Mouse (Mus musculus) cerebellum, postnatal 4 days (tissue): ENCODE measurements around the gene Asah2.
"Not testable (repeated sequence)": the region's sequence is repeated elsewhere in the genome, so short reads cannot be mapped to it uniquely, and the experiment has no call there.

Source experiments
- DNase-seq, 2 experiments: peaks; one replicate each; pipeline ENCODE4 v3.0.0; 2022; ENCODE audit warnings: low spot score in 2 of 2, mixed read lengths in 1 of 2

Asah2 gene

GRCm38 (mm10) chr19:32102976-32103300 is 5.1 kb downstream of the Asah2 start:
- no peak for DNase-seq

GRCm38 (mm10) chr19:32102294-32102975 is 5.6 kb downstream of the Asah2 start:
- DNase-seq = no peak

GRCm38 (mm10) chr19:32098582-32098981 is 9.4 kb downstream of the Asah2 start:
- no peak for DNase-seq

- no peak for DNase-seq
These were observed 15.7 kb downstream of the Asah2 start for GRCm38 (mm10) chr19:32092358-32092757.

GRCm38 (mm10) chr19:32090804-32091203 is 17.2 kb downstream of the Asah2 start:
- DNase-seq = no peak

- no peak for DNase-seq
These were observed 19.4 kb downstream of the Asah2 start for GRCm38 (mm10) chr19:32088570-32088969.

- DNase-seq = no peak
These were observed 20.1 kb downstream of the Asah2 start for GRCm38 (mm10) chr19:32087736-32088470.

- DNase-seq = not testable (repeated sequence)
These were observed 23.2 kb downstream of the Asah2 start for GRCm38 (mm10) chr19:32084813-32085212.

GRCm38 (mm10) chr19:32070340-32070739 is 37.7 kb downstream of the Asah2 start:
- DNase-seq = no peak

GRCm38 (mm10) chr19:32069598-32069997 is 38.4 kb downstream of the Asah2 start:
- DNase-seq = no peak

- DNase-seq = no peak
These were observed 40.3 kb downstream of the Asah2 start for GRCm38 (mm10) chr19:32067669-32068068.

GRCm38 (mm10) chr19:32061294-32061693 is 46.7 kb downstream of the Asah2 start:
- DNase-seq = no peak

- no peak for DNase-seq
These were observed 51.8 kb downstream of the Asah2 start for GRCm38 (mm10) chr19:32056252-32056651.

- DNase-seq = no peak
These were observed 52.3 kb downstream of the Asah2 start for GRCm38 (mm10) chr19:32055725-32056124.

GRCm38 (mm10) chr19:32051251-32051650 is 56.8 kb downstream of the Asah2 start:
- no peak for DNase-seq

GRCm38 (mm10) chr19:32032881-32033280 is 75.1 kb downstream of the Asah2 start:
- no peak for DNase-seq

- DNase-seq = peak in 1 of 2 experiments; percentile 22
These were observed 77.6 kb downstream of the Asah2 start for GRCm38 (mm10) chr19:32030430-32030829.

GRCm38 (mm10) chr19:32025443-32025842 is 82.6 kb downstream of the Asah2 start:
- DNase-seq = no peak

- DNase-seq = no peak
These were observed 88.3 kb downstream of the Asah2 start for GRCm38 (mm10) chr19:32019722-32020121.

- DNase-seq = no peak
These were observed 89.4 kb downstream of the Asah2 start for GRCm38 (mm10) chr19:32018585-32018984.

- no peak for DNase-seq
These were observed 90.0 kb downstream of the Asah2 start for GRCm38 (mm10) chr19:32018053-32018452.

- no peak for DNase-seq
These were observed 105.4 kb downstream of the Asah2 start for GRCm38 (mm10) chr19:32002623-32003022.

GRCm38 (mm10) chr19:31996916-31997315 is 111.1 kb downstream of the Asah2 start:
- no peak for DNase-seq
